Mouse (Mus musculus) forebrain, embryonic 11.5 days (tissue): Measurements from ENCODE around the gene Fggy. TPM values are rescaled to one million over a fixed set of nuclear protein-coding genes. Genes with fewer than 3 reads are reported as not detected.

Experiments used
- ATAC-seq: fragments of 200-750 bp; cut with Nextera tagmentation; replicated peaks from 2 replicates; pipeline ENCODE4 v1.8.0; 2017; ENCODE audit warnings: moderate TSS enrichment; ENCODE audit not compliant: low FRiP score
- DNase-seq: peaks from one replicate; pipeline ENCODE4 v3.0.0-alpha.2; 2017; ENCODE audit warnings: low spot score
- H3K27ac ChIP-seq: fragments of 300-500 bp; sonication (generic); 2 replicates; pipeline ENCODE4 v1.5.1; 2014; ENCODE audit warnings: low read depth, low read length
- H3K27me3 ChIP-seq: fragments of 300-500 bp; sonication (generic); 2 replicates; pipeline ENCODE4 v1.6.1; 2014; ENCODE audit warnings: mild to moderate bottlenecking, low read length, mixed read lengths; ENCODE audit not compliant: control insufficient read depth, insufficient read depth
- H3K36me3 ChIP-seq: fragments of 300-500 bp; sonication (generic); 2 replicates; pipeline ENCODE4 v1.6.1; 2014; ENCODE audit warnings: mild to moderate bottlenecking, low read length, moderate library complexity, mixed read lengths; ENCODE audit not compliant: control insufficient read depth, insufficient read depth
- H3K4me1 ChIP-seq: fragments of 300-500 bp; sonication (generic); replicated peaks from 2 replicates; pipeline ENCODE4 v1.6.1; 2014; ENCODE audit warnings: low read length, mixed read lengths; ENCODE audit not compliant: control insufficient read depth, insufficient read depth
- H3K4me2 ChIP-seq: fragments of 300-500 bp; sonication (generic); 2 replicates; pipeline ENCODE4 v1.6.1; 2014; ENCODE audit warnings: low read depth, mild to moderate bottlenecking, low read length, moderate library complexity, mixed read lengths; ENCODE audit not compliant: severe bottlenecking
- H3K4me3 ChIP-seq: fragments of 300-500 bp; sonication (generic); 2 replicates; pipeline ENCODE4 v1.5.1; 2014; ENCODE audit warnings: low read depth, low read length
- H3K9ac ChIP-seq: fragments of 300-500 bp; sonication (generic); 2 replicates; pipeline ENCODE4 v1.6.1; 2014; ENCODE audit warnings: low read length
- H3K9me3 ChIP-seq: fragments of 300-500 bp; sonication (generic); 2 replicates; pipeline ENCODE4 v1.6.1; 2016; ENCODE audit warnings: low read length, mixed read lengths; ENCODE audit not compliant: control insufficient read depth
- WGBS: fragments of 180-500 bp; shearing (Covaris S2); extraction: QIAGEN DNeasy Blood & Tissue Kit; methylation state at CpG from one replicate; pipeline ENCODE4 v1.1.7; 2014; 5-methylcytosine and 5-hydroxymethylcytosine counted together
- polyA plus RNA-seq: library from polyadenylated mRNA; unstranded; fragments of >200 nt; fragmentation: Nextera tagmentation; extraction: Ambion mirVana; gene quantifications from 2 replicates; pipeline ENCODE4 v1.2.1, GENCODE M21; 2014

Gene Fggy
- polyA plus RNA-seq, 1 experiment from 2014 or later, result 7.7 TPM

DNA sequence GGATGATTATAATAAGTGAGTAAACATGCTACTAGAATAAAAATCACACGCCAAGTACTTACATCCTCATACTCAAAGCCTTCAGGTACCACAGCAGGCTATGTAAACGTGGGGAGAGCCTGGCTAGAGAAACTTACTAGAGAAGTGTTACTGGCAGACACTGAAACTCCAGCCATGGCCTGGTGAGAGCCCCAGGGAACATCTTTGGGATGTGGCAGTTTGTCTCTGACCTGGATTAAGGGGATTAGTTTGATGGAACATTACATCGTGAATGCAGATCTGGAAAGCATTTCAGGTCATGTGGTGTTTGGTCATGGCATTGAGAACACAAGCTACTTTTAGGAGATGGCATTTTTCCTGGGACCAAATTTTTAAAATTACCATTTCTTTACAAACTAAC, 303.3 kb downstream of the Fggy start:
- H3K4me3 ChIP-seq, result no peak overlapping the region
- no peaks in the 10 kb centered on the region for H3K27me3 ChIP-seq
- H3K9ac ChIP-seq, result no peak overlapping the region
- H3K36me3 ChIP-seq, result no peaks in the 10 kb centered on the region
- no peak for ATAC-seq
- 39% methylated on average over 3 of the region's 3 CpGs for WGBS
- H3K27ac ChIP-seq, result no peak overlapping the region
- no peaks in the 10 kb centered on the region for H3K9me3 ChIP-seq
- no peak for DNase-seq
- H3K4me2 ChIP-seq, result no peak overlapping the region
- no peaks in the 10 kb centered on the region for H3K4me1 ChIP-seq

DNA sequence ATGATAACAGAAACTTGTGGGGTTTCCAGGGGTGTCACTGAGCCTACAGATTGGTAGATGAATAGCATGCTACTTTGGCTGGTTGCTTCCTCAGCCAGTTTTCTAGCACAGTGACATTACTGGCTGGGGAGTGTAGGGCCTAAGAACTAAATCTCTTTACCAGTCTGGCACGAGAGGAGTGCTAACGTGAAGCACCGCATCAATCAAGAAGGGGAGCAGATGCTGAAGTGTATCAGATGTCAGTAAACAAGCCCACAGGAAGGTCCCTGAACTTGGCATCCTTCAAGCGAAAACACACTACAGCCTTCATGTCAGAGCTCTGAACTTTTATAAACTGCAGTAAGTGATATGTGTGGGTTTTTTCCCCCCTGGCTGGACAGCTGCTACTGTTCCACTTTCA, 303.8 kb downstream of the Fggy start:
- Histone ChIP-seq H3K4me1 (no peaks in the 10 kb centered on the region), H3K4me2 (no peak overlapping the region), H3K27ac (no peak overlapping the region), H3K9ac (no peak overlapping the region), H3K36me3 (no peaks in the 10 kb centered on the region), H3K9me3 (no peaks in the 10 kb centered on the region), H3K4me3 (no peak overlapping the region), H3K27me3 (no peaks in the 10 kb centered on the region)
- 57% methylated on average over 4 of the region's 4 CpGs for WGBS
- DNase-seq (no peak), ATAC-seq (no peak)

DNA sequence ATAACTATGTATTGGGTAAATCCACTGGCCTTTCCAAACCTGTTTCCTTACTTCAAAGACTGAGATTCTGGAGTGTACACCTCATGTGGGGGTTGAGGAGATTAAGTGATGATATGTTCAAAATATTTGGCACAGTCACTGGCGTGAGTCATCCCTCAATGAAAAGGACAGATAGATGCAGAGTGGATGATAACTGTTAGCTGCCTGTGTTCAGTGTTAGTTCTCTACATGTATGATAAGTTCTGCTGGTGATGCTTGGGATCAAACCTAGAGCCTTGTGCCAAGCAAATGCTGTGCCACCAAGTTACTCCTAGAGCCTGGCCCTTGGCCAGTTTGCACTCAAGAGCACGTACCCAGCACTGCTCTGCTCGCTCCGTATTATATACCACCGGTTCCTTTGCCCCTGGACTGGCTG, 304.4 kb downstream of the Fggy start:
- DNase-seq (no peak), ATAC-seq (no peak)
- Histone ChIP-seq H3K9ac (no peak overlapping the region), H3K9me3 (no peaks in the 10 kb centered on the region), H3K27ac (no peak overlapping the region), H3K4me1 (no peaks in the 10 kb centered on the region), H3K36me3 (no peaks in the 10 kb centered on the region), H3K4me3 (no peak overlapping the region), H3K4me2 (no peak overlapping the region), H3K27me3 (no peaks in the 10 kb centered on the region)
- 94% methylated on average over 5 of the region's 5 CpGs for WGBS

DNA sequence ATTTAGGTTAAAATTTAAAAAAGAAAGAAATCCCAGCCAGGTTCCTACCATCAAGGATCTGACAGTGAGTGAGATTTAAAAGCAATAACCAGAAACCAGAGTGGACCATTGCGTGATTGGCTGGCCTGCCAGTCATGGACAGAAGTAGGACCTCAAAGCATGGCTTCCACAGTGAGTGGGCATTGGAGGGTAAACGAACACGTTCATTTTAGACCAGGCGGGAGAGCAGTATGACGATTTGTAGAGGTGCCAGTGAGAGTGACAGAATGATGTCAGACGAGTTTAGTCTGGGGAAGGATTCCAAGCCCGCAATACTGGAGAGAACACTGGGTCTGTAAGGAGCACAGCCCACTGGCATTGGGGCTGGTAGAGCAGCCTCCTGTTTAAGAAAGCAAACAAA, 305.0 kb downstream of the Fggy start:
- H3K4me2 ChIP-seq, result no peak overlapping the region
- DNase-seq (no peak), ATAC-seq (no peak)
- no peak overlapping the region for H3K4me3 ChIP-seq
- WGBS, result 79% methylated on average over 7 of the region's 7 CpGs
- H3K36me3 ChIP-seq, result no peaks in the 10 kb centered on the region
- no peaks in the 10 kb centered on the region for H3K9me3 ChIP-seq
- no peaks in the 10 kb centered on the region for H3K27me3 ChIP-seq
- H3K27ac ChIP-seq, result no peak overlapping the region
- H3K4me1 ChIP-seq, result no peaks in the 10 kb centered on the region
- no peak overlapping the region for H3K9ac ChIP-seq

DNA sequence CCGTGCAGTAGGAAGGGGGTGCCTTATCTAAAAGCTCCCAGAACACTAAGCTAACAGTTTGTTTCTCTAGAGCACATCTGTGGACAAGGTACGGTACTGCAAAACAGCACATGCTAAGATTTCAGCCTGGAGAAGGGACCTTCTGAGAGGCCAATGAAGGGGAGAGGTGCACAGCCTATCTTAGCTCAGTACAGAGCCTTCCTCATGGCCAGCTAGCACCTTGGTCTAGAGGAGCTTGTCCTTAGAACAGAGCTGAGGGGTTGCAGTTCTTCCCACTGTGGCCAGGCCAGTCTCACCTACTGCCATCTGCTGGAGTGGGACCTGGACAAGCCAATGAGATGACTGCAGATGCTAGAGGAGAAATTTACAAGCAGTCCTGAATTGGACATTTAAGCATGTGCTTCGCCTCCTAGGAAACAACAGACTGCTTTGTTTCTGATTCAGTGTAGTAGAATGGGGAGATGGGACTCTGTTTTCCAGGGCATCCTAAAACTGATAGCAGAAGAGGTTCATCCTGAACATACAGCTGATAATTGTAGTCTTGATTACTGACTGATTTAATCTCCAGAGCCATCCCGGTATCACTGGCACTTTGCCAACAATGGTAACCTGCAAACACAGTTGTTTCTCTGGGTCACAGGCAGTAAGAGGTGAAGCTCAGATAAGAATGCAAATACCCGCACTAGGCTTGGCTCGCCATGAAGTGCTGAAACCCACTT, 305.6 kb downstream of the Fggy start:
- H3K27ac ChIP-seq, result no peak overlapping the region
- no peaks in the 10 kb centered on the region for H3K9me3 ChIP-seq
- H3K36me3 ChIP-seq, result no peaks in the 10 kb centered on the region
- no peak for DNase-seq
- ATAC-seq, result peak; percentile 46; the same call in 1 of the 2 replicates
- no peak overlapping the region for H3K4me3 ChIP-seq
- H3K9ac ChIP-seq, result no peak overlapping the region
- WGBS, result 72% methylated on average over 6 of the region's 6 CpGs
- H3K4me1 ChIP-seq, result no peaks in the 10 kb centered on the region
- no peaks in the 10 kb centered on the region for H3K27me3 ChIP-seq
- H3K4me2 ChIP-seq, result no peak overlapping the region

DNA sequence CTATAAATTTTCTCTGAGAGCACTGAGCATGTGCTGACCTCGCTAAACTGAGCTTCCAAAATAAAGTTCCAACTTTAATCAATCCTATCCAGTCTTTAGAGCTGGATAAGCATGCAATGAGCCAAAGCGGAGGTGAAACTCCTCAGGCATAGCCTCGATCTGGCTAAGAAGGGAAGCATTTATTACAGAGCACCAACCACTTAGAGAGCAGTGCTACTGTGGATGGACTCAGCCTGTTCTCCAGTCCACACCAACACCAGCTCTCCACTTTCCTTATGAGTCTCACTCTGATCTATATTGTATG, 306.1 kb downstream of the Fggy start:
- 89% methylated on average over 3 of the region's 3 CpGs for WGBS
- no peak for DNase-seq
- no peaks in the 10 kb centered on the region for H3K27me3 ChIP-seq

DNA sequence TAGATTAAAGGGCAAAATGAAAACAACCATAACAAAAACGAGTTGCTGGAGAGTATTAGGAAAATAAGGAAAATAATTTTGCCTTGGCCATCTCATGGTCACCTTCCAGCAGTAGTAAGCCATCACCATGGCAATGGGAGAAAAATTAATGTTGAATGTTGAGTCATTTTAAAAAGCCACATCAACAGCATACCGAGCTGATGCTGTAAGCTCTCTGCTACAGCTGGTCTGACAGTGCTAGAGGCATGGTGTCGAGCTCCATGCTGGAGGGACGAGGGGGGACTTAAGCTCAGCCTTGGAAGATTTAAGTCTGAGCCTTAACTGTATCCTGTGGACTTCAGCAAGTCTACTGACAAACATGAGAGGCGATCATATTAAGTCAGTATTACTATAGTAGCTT, 307.9 kb downstream of the Fggy start:
- ATAC-seq, result no peak

More for the DNA sequence above, 306.1 kb downstream of the Fggy start:
- Histone ChIP-seq H3K27ac (no peak overlapping the region), H3K4me1 (no peaks in the 10 kb centered on the region), H3K4me3 (no peak overlapping the region), H3K4me2 (no peak overlapping the region), H3K9me3 (no peaks in the 10 kb centered on the region), H3K36me3 (no peaks in the 10 kb centered on the region), H3K9ac (no peak overlapping the region)
- no peak for ATAC-seq

DNA sequence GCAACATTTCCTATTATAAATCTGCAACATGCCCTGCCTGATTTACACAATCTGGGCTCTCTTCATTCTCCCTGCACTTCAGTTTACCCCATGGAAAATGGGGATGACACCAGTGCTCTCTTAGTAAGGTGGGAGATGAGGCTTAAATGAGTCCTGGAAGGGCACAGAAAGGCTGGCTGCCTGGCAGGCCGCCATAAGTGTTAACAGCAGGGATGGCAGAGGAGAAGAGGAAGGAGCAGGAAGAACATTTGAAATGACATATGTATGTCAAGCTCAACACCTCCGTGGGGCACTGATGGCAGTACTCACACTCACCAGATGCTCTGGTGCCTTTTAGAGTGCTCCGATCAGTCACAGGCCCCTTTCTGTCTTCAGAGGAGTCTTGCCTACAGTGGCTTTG, 308.6 kb downstream of the Fggy start:
- Histone ChIP-seq H3K27me3 (no peaks in the 10 kb centered on the region), H3K9ac (no peak overlapping the region), H3K4me3 (no peak overlapping the region), H3K27ac (no peak overlapping the region), H3K36me3 (no peaks in the 10 kb centered on the region), H3K9me3 (no peaks in the 10 kb centered on the region), H3K4me2 (no peak overlapping the region), H3K4me1 (no peaks in the 10 kb centered on the region)
- 92% methylated on average over 3 of the region's 3 CpGs for WGBS
- DNase-seq, result no peak
- ATAC-seq, result no peak

More for the DNA sequence above, 307.9 kb downstream of the Fggy start:
- Histone ChIP-seq H3K9me3 (no peaks in the 10 kb centered on the region), H3K27ac (no peak overlapping the region), H3K4me1 (no peaks in the 10 kb centered on the region), H3K9ac (no peak overlapping the region), H3K4me3 (no peak overlapping the region), H3K4me2 (no peak overlapping the region), H3K36me3 (no peaks in the 10 kb centered on the region), H3K27me3 (no peaks in the 10 kb centered on the region)
- WGBS, result 85% methylated on average over 5 of the region's 5 CpGs
- no peak for DNase-seq

DNA sequence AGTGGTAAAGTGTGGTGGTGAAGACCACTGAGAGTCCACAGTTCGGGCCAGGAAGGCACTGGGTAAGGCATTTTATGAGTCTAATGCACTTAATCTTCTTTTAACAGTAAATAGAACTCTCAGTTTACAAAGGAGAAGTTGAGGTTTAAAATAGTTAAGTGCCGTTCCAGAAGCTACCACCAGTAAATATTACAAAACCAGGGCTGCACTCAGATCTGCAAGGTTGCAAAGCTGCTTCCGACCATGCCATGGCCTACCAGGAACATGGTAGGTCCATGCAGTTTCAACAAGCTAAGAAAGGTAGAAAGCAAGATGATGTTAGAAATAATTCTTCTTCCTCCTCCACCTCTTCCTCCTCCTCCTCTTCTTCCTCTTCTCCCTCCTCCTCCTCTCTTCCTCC, 309.8 kb downstream of the Fggy start:
- Histone ChIP-seq H3K4me1 (no peaks in the 10 kb centered on the region), H3K27ac (no peak overlapping the region), H3K27me3 (no peaks in the 10 kb centered on the region), H3K4me2 (no peak overlapping the region), H3K4me3 (no peak overlapping the region), H3K9me3 (no peaks in the 10 kb centered on the region), H3K9ac (no peak overlapping the region), H3K36me3 (no peaks in the 10 kb centered on the region)
- ATAC-seq (no peak), DNase-seq (no peak)
- 93% methylated on average over 3 of the region's 3 CpGs for WGBS
